Mouse (Mus musculus): ENCODE measurements around the gene Fsip1.

The Fsip1 gene

GRCm38 (mm10) chr2:118124437-118124836, 132.3 kb downstream of the Fsip1 start:
- DNase-seq (ENCODE audit: low spot score) = no peak

GRCm38 (mm10) chr2:118123743-118124142, 133.0 kb downstream of the Fsip1 start:
- no peak for DNase-seq (ENCODE audit: low spot score)

- no peak for DNase-seq (ENCODE audit: low spot score)
These were observed 134.5 kb downstream of the Fsip1 start for GRCm38 (mm10) chr2:118122291-118122690.

GRCm38 (mm10) chr2:118120751-118121150, 136.0 kb downstream of the Fsip1 start:
- no peak for DNase-seq (ENCODE audit: low spot score)

GRCm38 (mm10) chr2:118120095-118120494, 136.7 kb downstream of the Fsip1 start:
- no peak for DNase-seq (ENCODE audit: low spot score)

GRCm38 (mm10) chr2:118119684-118120083, 137.1 kb downstream of the Fsip1 start:
- DNase-seq (ENCODE audit: low spot score) = no peak

- no peak for DNase-seq (ENCODE audit: low spot score)
These were observed 138.3 kb downstream of the Fsip1 start for GRCm38 (mm10) chr2:118118515-118118914.

GRCm38 (mm10) chr2:118118045-118118444, 138.7 kb downstream of the Fsip1 start:
- no peak for DNase-seq (ENCODE audit: low spot score)

GRCm38 (mm10) chr2:118117401-118117800, 139.4 kb downstream of the Fsip1 start:
- no peak for DNase-seq (ENCODE audit: low spot score)

- DNase-seq (ENCODE audit: low spot score) = no peak
These were observed 139.9 kb downstream of the Fsip1 start for GRCm38 (mm10) chr2:118116754-118117290.

GRCm38 (mm10) chr2:118116180-118116579, 140.6 kb downstream of the Fsip1 start:
- DNase-seq (ENCODE audit: low spot score) = no peak

GRCm38 (mm10) chr2:118115647-118116046, 141.1 kb downstream of the Fsip1 start:
- DNase-seq (ENCODE audit: low spot score) = no peak

- no peak for DNase-seq (ENCODE audit: low spot score)
These were observed 142.1 kb downstream of the Fsip1 start for GRCm38 (mm10) chr2:118114671-118115070.

GRCm38 (mm10) chr2:118113808-118114524, 142.8 kb downstream of the Fsip1 start:
- DNase-seq (ENCODE audit: low spot score) = no peak

- no peak for DNase-seq (ENCODE audit: low spot score)
These were observed 143.8 kb downstream of the Fsip1 start for GRCm38 (mm10) chr2:118112846-118113479.

- DNase-seq (ENCODE audit: low spot score) = no peak
These were observed 144.3 kb downstream of the Fsip1 start for GRCm38 (mm10) chr2:118112438-118112837.

- peak; percentile 61 for DNase-seq (ENCODE audit: low spot score)
These were observed 145.2 kb downstream of the Fsip1 start, which contains the start of gene Thbs1 for GRCm38 (mm10) chr2:118111488-118112131. Gene Thbs1, plus strand, starts transcription at chr2:118111876.

- peak; percentile 93 for DNase-seq (ENCODE audit: low spot score)
These were observed 145.7 kb downstream of the Fsip1 start for GRCm38 (mm10) chr2:118111116-118111487.

- peak; percentile 41 for DNase-seq (ENCODE audit: low spot score)
These were observed 146.4 kb downstream of the Fsip1 start for GRCm38 (mm10) chr2:118110225-118110915.

- no peak for DNase-seq (ENCODE audit: low spot score)
These were observed 154.6 kb downstream of the Fsip1 start for GRCm38 (mm10) chr2:118102169-118102568.

- DNase-seq (ENCODE audit: low spot score) = no peak
These were observed 157.7 kb downstream of the Fsip1 start for GRCm38 (mm10) chr2:118099104-118099503.

GRCm38 (mm10) chr2:118091226-118091625, 165.5 kb downstream of the Fsip1 start:
- DNase-seq (ENCODE audit: low spot score) = no peak
